ENCODE assay signal across 11 mouse cellular contexts in genomic region chr16:18513508-18513907, GRCm38 (mm10).
"Had no signal": no experiment of that assay in that cellular context is flagged by ENCODE, and none has a peak within 500 bp of the region (broad histone marks: within the 10 kb centered on the region; RNA-seq: fewer than 3 reads in every experiment).

No protein-coding gene starts in this region.

- H3K27ac ChIP-seq: limb, embryonic 15.5 days; liver, embryonic 12.5 days; midbrain, embryonic 12.5 days; stomach, embryonic 15.5 days had no signal

- H3K4me1 ChIP-seq: liver, embryonic 12.5 days; stomach, embryonic 15.5 days had no signal

- H3K4me2 ChIP-seq: limb, embryonic 15.5 days; liver, embryonic 12.5 days; midbrain, embryonic 12.5 days; stomach, embryonic 15.5 days had no signal

- H3K36me3 ChIP-seq: limb, embryonic 15.5 days; liver, embryonic 12.5 days; midbrain, embryonic 12.5 days; stomach, embryonic 15.5 days had no signal

- H3K4me3 ChIP-seq: limb, embryonic 15.5 days; liver, embryonic 12.5 days; midbrain, embryonic 12.5 days; stomach, embryonic 15.5 days had no signal

- DNase-seq: kidney, adult 11 months; kidney, adult 9 months; kidney, postnatal 14 days; left cerebral cortex, postnatal 4 days; right cerebral cortex, postnatal 4 days; thymus, postnatal 36 days had no signal

- H3K9me3 ChIP-seq: limb, embryonic 15.5 days; liver, embryonic 12.5 days; midbrain, embryonic 12.5 days; stomach, embryonic 15.5 days had no signal

- H3K27me3 ChIP-seq: limb, embryonic 15.5 days; liver, embryonic 12.5 days; midbrain, embryonic 12.5 days; stomach, embryonic 15.5 days had no signal

- H3K9ac ChIP-seq: limb, embryonic 15.5 days; liver, embryonic 12.5 days; midbrain, embryonic 12.5 days; stomach, embryonic 15.5 days had no signal

- ATAC-seq: liver, embryonic 12.5 days; midbrain, embryonic 16.5 days had no signal
